Mouse (Mus musculus) stomach, postnatal 0 days (tissue): ENCODE measurements around the gene Tns3.

Experiments
- CTCF ChIP-seq: IDR thresholded peaks from 2 replicates; pipeline ENCODE4 v1.5.1; 2016; ENCODE audit warnings: antibody characterized with exemption, low read depth, mild to moderate bottlenecking, moderate library complexity
- EP300 ChIP-seq: optimal IDR thresholded peaks from 2 replicates; pipeline ENCODE3; 2016; ENCODE audit warnings: antibody characterized with exemption

DNA sequence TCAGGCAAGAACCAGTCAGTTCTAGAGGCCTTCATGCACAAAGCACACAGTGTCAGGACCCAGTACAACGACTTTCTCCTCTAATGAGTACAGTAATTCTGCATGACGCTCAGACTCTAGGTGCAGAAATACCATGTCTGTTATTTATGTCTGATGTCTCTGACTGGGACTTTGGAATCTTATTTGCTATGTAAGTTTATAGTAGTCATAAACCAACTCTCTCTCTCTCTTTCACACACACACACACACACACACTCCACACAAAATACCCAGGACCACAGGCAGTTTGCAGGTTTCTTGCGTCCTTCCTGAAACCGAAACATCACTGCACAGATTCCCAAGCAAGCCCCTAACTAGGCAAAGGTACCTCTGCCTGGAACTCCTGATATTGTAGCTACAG lies 203.5 kb downstream of the Tns3 start:
- TF ChIP-seq CTCF (no peak), EP300 (no peak)
